Mouse (Mus musculus) thymus, adult 2 months (tissue): ENCODE measurements around the gene Tmem88b.
"Not testable (repeated sequence)": the region's sequence is repeated elsewhere in the genome, so short reads cannot be mapped to it uniquely, and the experiment has no call there.

Experiments used
- CTCF ChIP-seq: fragments of 200-500 bp; IDR thresholded peaks from 2 replicates; pipeline ENCODE4 v1.5.1; 2012; ENCODE audit warnings: mild to moderate bottlenecking, control low read depth, low read length, moderate library complexity, borderline replicate concordance; ENCODE audit not compliant: control insufficient read depth, poor library complexity, insufficient read depth; ENCODE audit errors: extremely low read depth
- POLR2A ChIP-seq: fragments of 200-500 bp; IDR thresholded peaks from 2 replicates; pipeline ENCODE4 v1.6.1; 2012; ENCODE audit warnings: mild to moderate bottlenecking, low read length, control low read depth, moderate library complexity; ENCODE audit not compliant: control insufficient read depth, poor library complexity, insufficient read depth; ENCODE audit errors: extremely low read depth

DNA sequence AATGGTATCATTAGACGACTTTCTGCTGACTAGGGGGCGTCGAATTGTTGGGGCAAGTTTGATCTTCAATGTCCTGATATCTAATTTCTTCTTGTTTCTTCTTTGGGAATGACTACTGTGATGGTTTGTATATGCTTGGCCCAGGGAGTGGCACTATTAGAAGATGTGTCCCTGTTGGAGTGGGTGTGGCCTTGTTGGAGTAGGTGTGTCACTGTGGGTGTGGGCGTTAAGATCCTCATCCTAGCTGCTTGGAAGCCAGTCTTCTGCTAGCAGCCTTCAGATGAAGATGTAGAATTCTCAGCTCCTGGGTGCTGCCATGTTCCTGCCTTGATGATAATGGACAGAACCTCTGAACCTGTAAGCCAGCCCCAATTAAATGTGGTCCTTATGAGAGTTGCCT lies 3.2 kb upstream of the Tmem88b start:
- not testable (repeated sequence) for TF ChIP-seq POLR2A, CTCF
